ENCODE assay signal across 8 mouse cellular contexts in the genomic region with DNA sequence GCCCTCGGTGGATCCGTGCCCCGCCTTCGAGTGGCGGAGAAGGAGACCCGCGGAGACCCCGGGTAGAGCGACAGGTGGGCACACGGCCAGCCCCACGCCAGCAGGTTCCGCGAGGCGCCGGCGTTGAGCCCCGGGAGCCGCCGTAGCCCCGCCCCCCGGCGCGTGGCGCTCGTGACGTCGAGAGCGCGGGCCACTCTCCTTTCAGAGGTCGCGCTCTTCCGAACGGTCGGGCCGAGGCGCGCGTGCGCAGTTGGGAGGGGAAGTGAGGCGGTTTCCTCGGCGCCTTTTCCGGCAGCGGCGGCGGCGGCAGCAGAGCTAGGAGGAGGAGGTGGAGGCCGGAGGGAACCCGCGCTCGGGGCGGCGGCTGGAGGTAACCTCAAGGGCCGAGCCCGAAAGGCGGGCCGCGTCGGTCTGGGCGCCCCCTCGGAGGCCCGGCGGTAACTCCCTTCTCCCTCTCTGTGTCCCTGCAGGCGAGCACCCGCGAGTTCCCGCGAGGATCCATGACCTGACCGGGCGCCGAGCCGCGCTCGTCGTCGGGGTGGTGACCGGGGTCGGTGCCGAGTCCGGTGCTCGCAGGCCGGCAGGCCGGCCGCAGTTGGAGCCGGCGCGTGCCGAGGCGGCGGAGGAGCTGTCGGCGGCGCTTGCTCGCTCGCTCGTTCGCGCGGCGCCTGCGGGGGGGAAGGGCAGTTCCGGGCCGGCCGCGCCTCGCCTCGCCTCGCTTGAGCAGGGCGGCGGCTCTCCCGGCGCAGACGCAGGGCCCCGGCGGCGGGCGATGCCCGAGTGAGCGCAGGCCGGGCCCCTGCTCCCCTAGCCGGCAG. TPM values are rescaled to one million over a fixed set of nuclear protein-coding genes. Genes with fewer than 3 reads are reported as not detected.
DNase-seq lines count a peak whose midpoint lies in the region; ATAC-seq and TF ChIP-seq lines count a peak whose summit lies in the region.

A gene (plus strand): TSS at position 297 of the 818 bp plus-strand sequence.
A gene (minus strand): TSS at position 605 of the 818 bp plus-strand sequence.

- peak within 1 kb of the TSS; percentile 95 for H3K27ac ChIP-seq in gastrocnemius, adult 2 months
- H3K27ac ChIP-seq in hindbrain, postnatal 0 days = peak within 1 kb of the TSS; percentile 96
- peak within 1 kb of the TSS; percentile 96 for H3K27ac ChIP-seq in left cerebral cortex, adult 2 months

- no peaks in the 10 kb centered on the region for H3K36me3 ChIP-seq in hindbrain, postnatal 0 days (ENCODE audit: insufficient read depth, low read length)

- no peaks in the 10 kb centered on the region for H3K27me3 ChIP-seq in hindbrain, postnatal 0 days (ENCODE audit: insufficient read depth, low read length)

- no peak for TF ChIP-seq CTCF in gastrocnemius, adult 2 months (IDR thresholded peaks at IDR 0.05)
- TF ChIP-seq CTCF in hindbrain, postnatal 0 days (IDR thresholded peaks at IDR 0.05; ENCODE audit: low read depth) = no peak
- no peak for TF ChIP-seq CTCF in left cerebral cortex, adult 2 months (IDR thresholded peaks at IDR 0.05)

- WGBS in hindbrain, postnatal 0 days = 3% methylated on average over 100 of the region's 121 CpGs

- peak within 1 kb of the TSS; percentile 96 for H3K4me3 ChIP-seq in gastrocnemius, adult 2 months
- H3K4me3 ChIP-seq in hindbrain, postnatal 0 days (ENCODE audit: low read length) = peak within 1 kb of the TSS; percentile 100
- peak within 1 kb of the TSS; percentile 100 for H3K4me3 ChIP-seq in left cerebral cortex, adult 2 months

- peak; percentile 96 for ATAC-seq in hindbrain, postnatal 0 days
- peak; percentile 85 for ATAC-seq in megakaryocyte, adult 5-6 weeks (ENCODE audit: poor library complexity, severe bottlenecking)

- no peaks in the 10 kb centered on the region for H3K9me3 ChIP-seq in hindbrain, postnatal 0 days (ENCODE audit: low read length)

- intact Hi-C loops in gastrocnemius, adult 2 months (cut with DNase I) = loop anchor here (1.0 to 5.0 kb wide), 3 partner anchors 75 to 202 kb away; no protein-coding TSS in a partner anchor
- intact Hi-C loops in left cerebral cortex, adult 2 months (cut with DNase I) = loop anchor here (1.0 to 5.0 kb wide), 4 partner anchors 85 to 211 kb away; a partner anchor contains a TSS

- peaks cover 9% of the 10 kb centered on the region; the same call in 1 of the 2 replicates for H3K4me1 ChIP-seq in hindbrain, postnatal 0 days (ENCODE audit: insufficient read depth, low read length)

- peak within 1 kb of the TSS; percentile 97 for H3K9ac ChIP-seq in hindbrain, postnatal 0 days (replicated peaks; ENCODE audit: low read length)

- DNase-seq in WW6 (ENCODE audit: low read depth, low spot score) = peak; percentile 90
- DNase-seq in cerebellum, postnatal 4 days (ENCODE audit: low spot score in 2 of 2) = peak; percentile 97 to 99
- peak; percentile 99 for DNase-seq in gastrocnemius, adult 2 months
- peak; percentile 99 for DNase-seq in hindbrain, postnatal 0 days (ENCODE audit: low spot score)
- DNase-seq in left cerebral cortex, adult 2 months (ENCODE audit: extremely low spot score in 1 of 2, low spot score in 2 of 2) = peak; percentile 99
- peak; percentile 96 to 97 for DNase-seq in right cerebral cortex, adult 2 months (ENCODE audit: low spot score in 2 of 2)
- DNase-seq in urinary bladder, postnatal 14 days (ENCODE audit: low spot score) = peak; percentile 99

- H3K4me2 ChIP-seq in hindbrain, postnatal 0 days (ENCODE audit: low read depth, low read length) = peak within 1 kb of the TSS; percentile 95

RNA-seq across cellular contexts. Expression of the first gene that starts in this region (rescaled TPM):
- 10 to 100 TPM; 20.5 to 20.8 TPM for total RNA-seq in gastrocnemius, adult 2 months (2021)
- total RNA-seq in hindbrain, postnatal 0 days (2014; rRNA removed) = 112 and 132 TPM in 2 replicates
- 41.6 and 43.5 TPM in 2 replicates for polyA plus RNA-seq in hindbrain, postnatal 0 days (2015; fragmentation: Nextera tagmentation; extraction: Ambion mirVana)
- total RNA-seq in left cerebral cortex, adult 2 months (2021) = 10 to 100 TPM; 56.8 to 58.9 TPM
- 78.8 and 94.8 TPM in 2 replicates for total RNA-seq in megakaryocyte, adult 5-6 weeks (2015)
- total RNA-seq in megakaryocyte, adult 5-6 weeks (2017) = 125 and 133 TPM in 2 replicates

RNA-seq across cellular contexts. Expression of the second gene that starts in this region (rescaled TPM):
- total RNA-seq in gastrocnemius, adult 2 months (2021) = not detected
- total RNA-seq in hindbrain, postnatal 0 days (2014; rRNA removed) = not detected in 2 replicates
- polyA plus RNA-seq in hindbrain, postnatal 0 days (2015; fragmentation: Nextera tagmentation; extraction: Ambion mirVana) = 0.43 and 1.5 TPM in 2 replicates
- total RNA-seq in left cerebral cortex, adult 2 months (2021) = 1 to 10 TPM; 1.2 TPM
- not detected in 2 replicates for total RNA-seq in megakaryocyte, adult 5-6 weeks (2015)
- total RNA-seq in megakaryocyte, adult 5-6 weeks (2017) = not detected in 2 replicates

Comparison
In these comparisons a context has a peak if more than half of its experiments do, and no peak if none do; other contexts are left out.
1. Peak in every context shown above with its lines: DNase-seq, ATAC-seq, H3K4me3 ChIP-seq and H3K27ac ChIP-seq.